Mouse (Mus musculus): ENCODE data around the gene C2cd4a. TPM values are rescaled to one million over a fixed set of nuclear protein-coding genes. Genes with fewer than 3 reads are reported as not detected.

C2cd4a gene
- polyA plus RNA-seq, 1 experiment from 2014 or later = 2.8 TPM

- H3K27ac ChIP-seq (replicated peaks) = peak overlapping the region; percentile 53
- ATAC-seq (ENCODE audit: low FRiP score, low TSS enrichment) = peak; percentile 50
- WGBS = under 1% methylated on average over 57 of the region's 57 CpGs
Observed at GRCm38 (mm10) chr9:67831359-67832045, 628 bp downstream of the C2cd4a start.

GRCm38 (mm10) chr9:67830411-67831358, 1.4 kb downstream of the C2cd4a start:
- H3K4me3 ChIP-seq (ENCODE audit: low read depth, low read length) = peak overlapping the region; percentile 57
- H3K4me2 ChIP-seq (replicated peaks; ENCODE audit: low read depth) = peak overlapping the region; percentile 92
- H3K9ac ChIP-seq (ENCODE audit: low read length) = peak overlapping the region; percentile 53
- no peaks in the 10 kb centered on the region for H3K9me3 ChIP-seq (ENCODE audit: control insufficient read depth, low read length)
- H3K4me1 ChIP-seq (replicated peaks; ENCODE audit: control insufficient read depth, insufficient read depth) = no peaks in the 10 kb centered on the region
- no peak for TF ChIP-seq EP300 (optimal IDR thresholded peaks at IDR 0.05)
- TF ChIP-seq CTCF (IDR thresholded peaks at IDR 0.05; ENCODE audit: low read depth) = no peak; the same call in 1 of the 2 replicates
- WGBS = 2% methylated on average over 49 of the region's 84 CpGs
- DNase-seq (ENCODE audit: low spot score) (peak; percentile 61), ATAC-seq (ENCODE audit: low FRiP score, low TSS enrichment) (peak; percentile 80)
- peak overlapping the region; percentile 53 for H3K27ac ChIP-seq (replicated peaks)
- H3K27me3 ChIP-seq (ENCODE audit: control insufficient read depth, insufficient read depth, low read length) = no peaks in the 10 kb centered on the region
- H3K36me3 ChIP-seq (ENCODE audit: control insufficient read depth, insufficient read depth, low read length) = no peaks in the 10 kb centered on the region

More at GRCm38 (mm10) chr9:67831359-67832045, 628 bp downstream of the C2cd4a start:
- H3K4me3 ChIP-seq (ENCODE audit: low read depth, low read length) = peak overlapping the region; percentile 57
- peak; percentile 46 for DNase-seq (ENCODE audit: low spot score)
- H3K27me3 ChIP-seq (ENCODE audit: control insufficient read depth, insufficient read depth, low read length) = no peaks in the 10 kb centered on the region
- TF ChIP-seq CTCF (IDR thresholded peaks at IDR 0.05; ENCODE audit: low read depth) (no peak), EP300 (optimal IDR thresholded peaks at IDR 0.05) (no peak)
- H3K36me3 ChIP-seq (ENCODE audit: control insufficient read depth, insufficient read depth, low read length) = no peaks in the 10 kb centered on the region
- no peaks in the 10 kb centered on the region for H3K4me1 ChIP-seq (replicated peaks; ENCODE audit: control insufficient read depth, insufficient read depth)
- H3K9ac ChIP-seq (ENCODE audit: low read length) = peak overlapping the region; percentile 53
- peak overlapping the region; percentile 92 for H3K4me2 ChIP-seq (replicated peaks; ENCODE audit: low read depth)
- no peaks in the 10 kb centered on the region for H3K9me3 ChIP-seq (ENCODE audit: control insufficient read depth, low read length)

- Histone ChIP-seq H3K36me3 (ENCODE audit: control insufficient read depth, insufficient read depth, low read length) (no peaks in the 10 kb centered on the region), H3K4me2 (replicated peaks; ENCODE audit: low read depth) (no peak overlapping the region), H3K4me1 (replicated peaks; ENCODE audit: control insufficient read depth, insufficient read depth) (no peaks in the 10 kb centered on the region), H3K27me3 (ENCODE audit: control insufficient read depth, insufficient read depth, low read length) (no peaks in the 10 kb centered on the region), H3K9me3 (ENCODE audit: control insufficient read depth, low read length) (no peaks in the 10 kb centered on the region), H3K9ac (ENCODE audit: low read length) (no peak overlapping the region), H3K4me3 (ENCODE audit: low read depth, low read length) (no peak overlapping the region), H3K27ac (replicated peaks) (no peak overlapping the region)
- DNase-seq (ENCODE audit: low spot score) (peak; percentile 71), ATAC-seq (ENCODE audit: low FRiP score, low TSS enrichment) (no peak)
- WGBS = 8% methylated on average over 3 of the region's 3 CpGs
- TF ChIP-seq EP300 (optimal IDR thresholded peaks at IDR 0.05) (no peak), CTCF (IDR thresholded peaks at IDR 0.05; ENCODE audit: low read depth) (peak; percentile 87)
Observed at GRCm38 (mm10) chr9:67828182-67828581, 3.9 kb downstream of the C2cd4a start.

- ATAC-seq (ENCODE audit: low FRiP score, low TSS enrichment) (no peak), DNase-seq (ENCODE audit: low spot score) (no peak)
Observed at GRCm38 (mm10) chr9:67825527-67825926, 6.6 kb downstream of the C2cd4a start.

DNA sequence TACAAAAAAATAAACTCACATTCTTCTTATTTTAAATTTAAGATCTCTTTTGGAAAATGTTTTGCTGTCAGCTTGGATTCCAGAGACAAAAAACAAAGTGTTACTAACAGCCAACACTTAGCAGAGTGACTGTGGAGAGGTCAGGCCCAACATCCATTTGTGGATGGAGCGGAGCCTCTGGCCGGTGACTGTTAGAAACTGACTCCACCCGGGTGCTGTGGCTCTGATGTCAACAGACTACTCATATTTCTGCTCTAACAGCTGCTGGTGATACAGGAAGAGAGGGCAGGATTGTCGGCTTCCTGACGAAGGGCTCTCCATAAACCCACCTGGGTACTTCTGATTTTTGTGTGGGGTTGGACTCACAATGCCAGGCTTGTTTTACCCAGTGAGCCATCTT, 9.0 kb downstream of the C2cd4a start:
- TF ChIP-seq CTCF (IDR thresholded peaks at IDR 0.05; ENCODE audit: low read depth) = no peak
- WGBS = 35% methylated on average over 5 of the region's 5 CpGs
- H3K4me1 ChIP-seq (replicated peaks; ENCODE audit: control insufficient read depth, insufficient read depth) = no peaks in the 10 kb centered on the region
- H3K36me3 ChIP-seq (ENCODE audit: control insufficient read depth, insufficient read depth, low read length) = no peaks in the 10 kb centered on the region
- H3K4me2 ChIP-seq (replicated peaks; ENCODE audit: low read depth) = no peak overlapping the region
- H3K27ac ChIP-seq (replicated peaks) = no peak overlapping the region
- no peak for ATAC-seq (ENCODE audit: low FRiP score, low TSS enrichment)
- H3K4me3 ChIP-seq (ENCODE audit: low read depth, low read length) = no peak overlapping the region
- no peaks in the 10 kb centered on the region for H3K9me3 ChIP-seq (ENCODE audit: control insufficient read depth, low read length)
- no peak for DNase-seq (ENCODE audit: low spot score)
- no peak overlapping the region for H3K9ac ChIP-seq (ENCODE audit: low read length)
- no peaks in the 10 kb centered on the region for H3K27me3 ChIP-seq (ENCODE audit: control insufficient read depth, insufficient read depth, low read length)

More at GRCm38 (mm10) chr9:67825527-67825926, 6.6 kb downstream of the C2cd4a start:
- Histone ChIP-seq H3K9me3 (ENCODE audit: control insufficient read depth, low read length) (no peaks in the 10 kb centered on the region), H3K4me1 (replicated peaks; ENCODE audit: control insufficient read depth, insufficient read depth) (no peaks in the 10 kb centered on the region), H3K9ac (ENCODE audit: low read length) (no peak overlapping the region), H3K27me3 (ENCODE audit: control insufficient read depth, insufficient read depth, low read length) (no peaks in the 10 kb centered on the region), H3K4me3 (ENCODE audit: low read depth, low read length) (no peak overlapping the region), H3K4me2 (replicated peaks; ENCODE audit: low read depth) (no peak overlapping the region), H3K27ac (replicated peaks) (no peak overlapping the region), H3K36me3 (ENCODE audit: control insufficient read depth, insufficient read depth, low read length) (no peaks in the 10 kb centered on the region)
- no peak for TF ChIP-seq EP300 (optimal IDR thresholded peaks at IDR 0.05)
- no peak for TF ChIP-seq CTCF (IDR thresholded peaks at IDR 0.05; ENCODE audit: low read depth)
- 84% methylated on average over 7 of the region's 7 CpGs for WGBS

- DNase-seq (ENCODE audit: low spot score) (no peak), ATAC-seq (ENCODE audit: low FRiP score, low TSS enrichment) (no peak)
- Histone ChIP-seq H3K9me3 (ENCODE audit: control insufficient read depth, low read length) (no peaks in the 10 kb centered on the region), H3K27ac (replicated peaks) (no peak overlapping the region), H3K4me1 (replicated peaks; ENCODE audit: control insufficient read depth, insufficient read depth) (no peaks in the 10 kb centered on the region), H3K9ac (ENCODE audit: low read length) (no peak overlapping the region), H3K36me3 (ENCODE audit: control insufficient read depth, insufficient read depth, low read length) (no peaks in the 10 kb centered on the region), H3K4me3 (ENCODE audit: low read depth, low read length) (no peak overlapping the region), H3K27me3 (ENCODE audit: control insufficient read depth, insufficient read depth, low read length) (no peaks in the 10 kb centered on the region), H3K4me2 (replicated peaks; ENCODE audit: low read depth) (no peak overlapping the region)
- TF ChIP-seq EP300 (optimal IDR thresholded peaks at IDR 0.05) = no peak
- TF ChIP-seq CTCF (IDR thresholded peaks at IDR 0.05; ENCODE audit: low read depth) = no peak
- 74% methylated on average over 4 of the region's 4 CpGs for WGBS
Observed at GRCm38 (mm10) chr9:67818668-67818950, 13.5 kb downstream of the C2cd4a start.
